Mouse (Mus musculus): ENCODE measurements around the gene Trp63.

DNA sequence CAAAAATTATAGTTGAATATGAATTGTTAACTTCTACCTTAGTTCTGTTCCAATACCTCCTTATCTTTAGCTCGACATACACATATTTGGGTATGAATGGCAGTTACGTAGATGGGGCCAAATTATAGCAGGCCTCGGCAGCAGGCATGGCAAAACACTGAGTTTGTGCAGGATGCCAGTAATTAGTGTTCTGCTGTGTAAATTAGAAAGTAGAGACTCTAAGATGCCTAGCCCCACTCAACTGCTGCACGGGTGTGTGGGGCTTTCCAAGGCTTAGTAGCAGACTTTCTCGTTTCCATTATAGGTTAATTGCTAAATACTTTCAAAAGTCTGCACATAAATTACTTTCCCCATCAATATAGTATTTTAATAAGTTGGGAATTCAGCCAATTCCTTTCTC, 82.0 kb downstream of the Trp63 start:
- no peak for TF ChIP-seq CTCF (IDR thresholded peaks at IDR 0.05; ENCODE audit: borderline replicate concordance, control insufficient read depth, extremely low read depth, insufficient read depth, low read length, poor library complexity)
- TF ChIP-seq POLR2A (IDR thresholded peaks at IDR 0.05; ENCODE audit: control insufficient read depth, extremely low read depth, insufficient read depth, low read length, poor library complexity), result no peak

Measured in thymus, adult 2 months (tissue).